Mouse (Mus musculus): ENCODE data around the gene Alppl2.

The Alppl2 gene

GRCm38 (mm10) chr1:87089828-87090227 is at the start of gene Alppl2:
Gene Alppl2, minus strand, starts transcription at chr1:87089928.
- DNase-seq = no peak

GRCm38 (mm10) chr1:87131803-87132202 is 42.1 kb upstream of the Alppl2 start:
- no peak for DNase-seq

GRCm38 (mm10) chr1:87127206-87128030 is 37.7 kb upstream of the Alppl2 start:
- no peak for DNase-seq

- no peak for DNase-seq
These were observed 34.9 kb upstream of the Alppl2 start, which contains the start of gene Akp3 for GRCm38 (mm10) chr1:87124673-87125072. Gene Akp3, plus strand, starts transcription at chr1:87124973.

GRCm38 (mm10) chr1:87114784-87115183 is 25.1 kb upstream of the Alppl2 start:
- no peak for DNase-seq

- no peak for DNase-seq
These were observed 22.1 kb upstream of the Alppl2 start for GRCm38 (mm10) chr1:87111719-87112354.

- DNase-seq = no peak
These were observed 18.8 kb upstream of the Alppl2 start for GRCm38 (mm10) chr1:87108564-87108963.

GRCm38 (mm10) chr1:87106536-87106935 is 16.8 kb upstream of the Alppl2 start:
- DNase-seq = no peak

GRCm38 (mm10) chr1:87103936-87104335 is 14.2 kb upstream of the Alppl2 start:
- no peak for DNase-seq

GRCm38 (mm10) chr1:87102114-87102513 is 12.4 kb upstream of the Alppl2 start:
- DNase-seq = no peak

GRCm38 (mm10) chr1:87101411-87101810 is 11.7 kb upstream of the Alppl2 start, which contains the start of gene Alpi:
Gene Alpi, minus strand, starts transcription at chr1:87101606.
- no peak for DNase-seq

GRCm38 (mm10) chr1:87098358-87098975 is 8.7 kb upstream of the Alppl2 start:
- no peak for DNase-seq

- DNase-seq = no peak
These were observed 5.9 kb upstream of the Alppl2 start for GRCm38 (mm10) chr1:87095642-87096041.

- no peak for DNase-seq
These were observed 477 bp downstream of the Alppl2 start for GRCm38 (mm10) chr1:87089251-87089650.

- DNase-seq = no peak
These were observed 2.8 kb downstream of the Alppl2 start for GRCm38 (mm10) chr1:87086964-87087363.

GRCm38 (mm10) chr1:87086196-87086595 is 3.5 kb downstream of the Alppl2 start:
- DNase-seq = no peak

- no peak for DNase-seq
These were observed 16.0 kb downstream of the Alppl2 start for GRCm38 (mm10) chr1:87073776-87074175.

- DNase-seq = no peak
These were observed 19.0 kb downstream of the Alppl2 start for GRCm38 (mm10) chr1:87070720-87071119.

GRCm38 (mm10) chr1:87060913-87061312 is 28.8 kb downstream of the Alppl2 start:
- no peak for DNase-seq

GRCm38 (mm10) chr1:87059042-87059665 is 30.6 kb downstream of the Alppl2 start:
- DNase-seq = no peak

GRCm38 (mm10) chr1:87057075-87057474 is 32.7 kb downstream of the Alppl2 start:
- DNase-seq = no peak

GRCm38 (mm10) chr1:87051369-87051768 is 38.4 kb downstream of the Alppl2 start:
- DNase-seq = no peak

GRCm38 (mm10) chr1:87050700-87051099 is 39.0 kb downstream of the Alppl2 start:
- DNase-seq = no peak
